Mouse (Mus musculus) adipose tissue, adult 10 weeks (tissue): Measurements from ENCODE around the gene Ifngr2. TPM values are rescaled to one million over a fixed set of nuclear protein-coding genes. Genes with fewer than 3 reads are reported as not detected.

Experiments
- polyA plus RNA-seq: library from polyadenylated mRNA; stranded (reverse); fragments of 350-450 nt; fragmentation: Illumina TruSeq; extraction: RNeasy Lipid Tissue Mini Kit (QIAGEN cat#74804); gene quantifications from one replicate; pipeline ENCODE4 v1.2.3, GENCODE M21; 2014; ENCODE audit warnings: low read depth, low replicate concordance

The Ifngr2 gene
- 67.0 TPM for polyA plus RNA-seq

DNA sequence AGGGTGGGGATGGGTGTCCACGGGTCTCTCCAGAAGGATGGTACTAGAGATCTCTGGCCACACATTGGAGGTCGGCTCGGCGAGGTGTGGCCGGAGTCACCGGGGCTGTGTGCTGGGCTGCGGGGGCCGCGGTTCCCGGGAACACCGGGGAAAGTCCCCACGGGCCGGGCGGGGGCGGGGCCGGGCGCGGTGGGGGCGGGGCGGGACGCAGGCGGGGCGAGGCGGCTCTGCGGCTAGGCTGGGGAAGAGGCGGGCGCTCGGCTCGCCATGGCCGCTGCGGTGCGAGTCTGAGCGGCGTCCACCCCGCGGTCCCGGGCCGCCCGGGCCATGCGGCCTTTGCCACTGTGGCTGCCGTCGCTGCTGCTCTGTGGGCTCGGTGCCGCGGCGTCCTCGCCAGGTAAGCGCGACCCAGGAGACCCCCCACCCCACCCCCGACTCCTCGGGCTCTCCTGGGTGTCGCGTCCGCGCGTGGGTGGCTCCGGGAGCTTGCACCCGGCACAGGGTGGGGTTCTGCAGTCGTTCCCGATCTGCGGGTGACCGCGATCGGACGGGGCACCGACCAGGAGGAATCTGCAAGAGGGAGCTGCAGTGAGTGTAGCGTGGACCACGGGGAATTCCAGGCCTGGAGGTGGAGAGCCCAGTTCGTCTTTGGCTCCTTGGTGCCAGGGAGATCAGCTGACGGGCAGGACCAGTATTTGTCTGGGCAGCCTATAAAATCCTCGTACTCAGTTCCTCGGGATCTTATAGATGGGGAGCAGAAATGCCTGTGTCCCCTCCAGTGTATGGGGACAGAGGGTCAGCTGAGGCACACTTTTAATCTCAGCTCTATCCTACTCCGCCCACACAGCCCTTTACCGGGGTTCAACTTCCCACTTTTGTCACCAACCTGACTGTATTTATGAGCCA, at the start of gene Ifngr2:
Gene Ifngr2 (plus strand): TSS at position 237 of the 906 bp plus-strand sequence.

DNA sequence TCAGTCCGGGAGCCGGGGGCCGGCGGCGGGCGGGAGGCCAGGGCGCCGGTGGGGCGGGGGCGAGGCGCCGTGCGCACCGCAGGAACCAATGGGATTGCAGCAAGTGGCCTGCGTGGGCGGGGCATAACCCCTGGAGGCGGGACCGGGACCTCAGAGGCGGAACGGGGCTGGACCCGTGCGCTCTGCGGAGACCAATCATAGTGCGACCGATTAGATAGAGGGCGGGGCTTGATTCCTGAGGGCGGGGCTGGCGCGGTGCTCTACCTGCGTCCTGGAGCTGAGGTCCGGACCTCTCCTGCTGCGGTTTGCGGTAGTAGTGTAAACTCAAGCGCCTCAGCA, 50.8 kb downstream of the Ifngr2 start, which contains the start of gene Tmem50b:
Gene Tmem50b (minus strand): TSS at position 129 of the 339 bp plus-strand sequence.

Other genes with a start within 250 kb of the Ifngr2 start
- gene Ifnar2, start 174.3 kb upstream of the Ifngr2 start, polyA plus RNA-seq = 60.9 TPM
- not detected for gene Gm21970, start 155.4 kb upstream of the Ifngr2 start, polyA plus RNA-seq
- 54.5 TPM for gene Il10rb, start 140.9 kb upstream of the Ifngr2 start, polyA plus RNA-seq
- 29.5 TPM for gene Ifnar1, start 61.8 kb upstream of the Ifngr2 start, polyA plus RNA-seq
- 69.7 TPM for gene Tmem50b, start 50.7 kb downstream of the Ifngr2 start, polyA plus RNA-seq
- gene Dnajc28, start 72.0 kb downstream of the Ifngr2 start, polyA plus RNA-seq = 4.9 TPM
- 38.5 TPM for gene Gart, start 99.9 kb downstream of the Ifngr2 start, polyA plus RNA-seq
- 171 TPM for gene Son, start 100.4 kb downstream of the Ifngr2 start, polyA plus RNA-seq
- 5.6 TPM for gene Donson, start 141.7 kb downstream of the Ifngr2 start, polyA plus RNA-seq
- gene Cryzl1, start 181.9 kb downstream of the Ifngr2 start, polyA plus RNA-seq = 38.2 TPM
- 29.3 TPM for gene Itsn1, start 182.2 kb downstream of the Ifngr2 start, polyA plus RNA-seq